Mouse (Mus musculus): ENCODE data around the gene Rergl. TPM values are rescaled to one million over a fixed set of nuclear protein-coding genes. Genes with fewer than 3 reads are reported as not detected.

Rergl gene
- total RNA-seq (2021), result 1 to 10 TPM in 1 of 2 experiments, under 1 TPM in 1; 0.47 to 2.3 TPM
- long read RNA-seq, experiment 1, result 0 reads
- long read RNA-seq, experiment 2, partial matches to known transcripts, result 0 of 2 reads
- long read RNA-seq, experiment 2, other reads (novel, unspliced or antisense), result 0 of 2 reads

DNA sequence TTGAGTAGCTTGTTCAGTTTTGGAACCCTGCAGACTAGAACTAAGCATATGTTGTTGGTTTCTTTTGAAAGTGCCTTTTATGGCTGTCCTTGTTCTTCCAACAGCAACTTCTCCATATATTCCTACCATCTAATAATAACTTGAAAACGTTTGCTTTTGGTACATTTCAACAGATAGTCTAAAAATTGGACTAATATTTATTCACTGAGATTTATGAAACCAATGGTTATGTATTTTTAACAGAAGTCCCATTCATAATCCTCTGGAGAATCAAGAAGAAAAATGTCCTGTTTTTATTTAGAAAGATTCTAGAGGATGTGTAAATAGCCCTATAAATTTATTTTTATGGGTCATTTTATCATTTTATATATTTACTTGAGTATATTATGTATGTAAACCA is at the start of gene Rergl:
TSS of gene Rergl (minus strand) at position 101 of the 400 bp plus-strand sequence.
- no peak for DNase-seq (ENCODE audit: low spot score in 2 of 2)

- no peak for DNase-seq (ENCODE audit: low spot score in 2 of 2)
These were observed 36.7 kb upstream of the Rergl start for GRCm38 (mm10) chr6:139538469-139538868.

DNA sequence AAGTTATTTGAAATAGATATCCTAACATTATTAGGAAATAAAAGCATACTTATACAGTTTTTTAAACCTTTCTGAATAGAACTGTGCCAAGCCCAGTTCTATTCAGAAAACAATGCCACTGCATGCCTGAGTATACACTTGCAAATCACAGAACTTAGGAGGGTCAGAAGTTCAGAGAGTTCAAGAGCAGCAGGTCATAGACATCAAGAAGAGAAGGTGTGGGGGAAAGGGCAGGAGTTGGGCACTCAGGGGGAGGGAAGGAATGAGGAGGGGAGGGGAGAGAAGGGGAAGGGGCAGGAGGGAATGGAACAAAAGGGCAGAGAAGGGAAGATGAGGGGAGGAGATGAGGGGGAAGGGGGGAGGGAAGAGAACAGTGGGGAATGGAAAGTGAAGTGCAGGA is 23.6 kb upstream of the Rergl start:
- no peak for DNase-seq (ENCODE audit: low spot score in 2 of 2)

DNA sequence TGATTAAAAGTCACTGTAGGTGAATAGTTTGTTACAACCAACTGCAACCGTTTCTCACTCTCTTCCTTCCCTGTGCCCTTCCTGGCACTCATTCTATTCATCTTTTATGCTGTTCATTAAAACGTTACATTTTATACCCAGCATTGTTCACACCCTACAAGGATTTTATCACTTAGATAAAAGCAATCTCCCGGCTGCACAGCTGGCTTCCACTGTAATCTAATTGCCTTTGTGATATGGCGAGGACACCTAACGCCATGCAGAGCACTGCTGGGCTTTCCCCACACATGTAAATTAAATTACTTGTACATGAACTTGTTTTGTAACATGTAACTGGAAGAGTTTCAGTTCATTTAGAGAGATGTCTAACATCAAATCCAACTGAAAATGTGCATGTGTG is 22.5 kb upstream of the Rergl start:
- no peak for DNase-seq (ENCODE audit: low spot score in 2 of 2)

DNA sequence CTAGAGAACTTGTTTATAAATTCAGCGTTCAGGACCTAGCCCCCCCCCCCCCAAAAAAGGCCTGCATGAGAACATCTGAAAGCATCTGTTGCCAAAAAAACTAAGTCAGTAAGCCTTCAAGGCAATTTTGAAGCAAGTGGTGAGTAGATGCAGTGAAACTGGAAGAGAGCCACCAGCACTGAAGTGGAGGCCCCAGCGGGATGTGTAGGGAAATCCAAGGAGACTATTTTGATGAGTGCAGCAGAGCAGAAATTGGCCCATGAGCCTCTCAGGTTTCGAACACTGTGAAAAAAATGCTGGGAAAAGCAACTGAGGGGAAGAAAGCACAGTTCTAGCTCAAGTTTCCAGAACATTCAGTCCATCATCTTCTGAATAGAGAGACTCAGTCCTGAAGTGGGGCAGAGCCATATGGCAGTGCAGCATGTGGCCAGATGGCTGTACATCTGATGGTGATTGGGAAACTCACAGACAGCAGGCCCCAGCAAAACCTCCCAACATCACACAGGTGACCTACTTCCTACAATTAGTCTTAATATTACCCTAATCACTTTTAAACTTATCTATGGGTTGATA is 13.2 kb upstream of the Rergl start:
- no peak for DNase-seq (ENCODE audit: low spot score in 2 of 2)

GRCm38 (mm10) chr6:139479730-139480129 is 22.0 kb downstream of the Rergl start:
- DNase-seq (ENCODE audit: low spot score in 2 of 2), result no peak

- DNase-seq (ENCODE audit: low spot score in 2 of 2), result no peak
These were observed 36.8 kb downstream of the Rergl start for GRCm38 (mm10) chr6:139464980-139465379.

- no peak for DNase-seq (ENCODE audit: low spot score in 2 of 2)
These were observed 37.5 kb downstream of the Rergl start for GRCm38 (mm10) chr6:139464292-139464691.

DNA sequence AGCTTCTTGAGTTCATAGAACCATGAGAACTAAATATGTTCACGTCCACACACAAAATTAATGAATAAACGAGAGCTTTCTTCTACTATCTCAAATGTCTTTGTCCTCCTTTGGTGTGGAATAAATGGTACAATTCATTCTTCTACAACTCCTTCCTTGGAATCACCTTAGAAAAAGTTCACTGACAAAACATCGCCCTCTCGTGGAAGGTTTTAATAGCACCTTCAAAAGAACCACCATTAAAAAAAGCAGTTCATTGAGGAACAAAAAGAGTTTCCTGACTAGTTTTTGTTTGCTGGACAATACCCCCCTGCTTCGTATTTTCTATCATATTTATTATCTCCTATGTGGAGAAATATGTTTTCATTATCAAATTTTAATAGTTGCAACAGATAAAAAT is 40.7 kb downstream of the Rergl start:
- no peak for DNase-seq (ENCODE audit: low spot score in 2 of 2)

DNA sequence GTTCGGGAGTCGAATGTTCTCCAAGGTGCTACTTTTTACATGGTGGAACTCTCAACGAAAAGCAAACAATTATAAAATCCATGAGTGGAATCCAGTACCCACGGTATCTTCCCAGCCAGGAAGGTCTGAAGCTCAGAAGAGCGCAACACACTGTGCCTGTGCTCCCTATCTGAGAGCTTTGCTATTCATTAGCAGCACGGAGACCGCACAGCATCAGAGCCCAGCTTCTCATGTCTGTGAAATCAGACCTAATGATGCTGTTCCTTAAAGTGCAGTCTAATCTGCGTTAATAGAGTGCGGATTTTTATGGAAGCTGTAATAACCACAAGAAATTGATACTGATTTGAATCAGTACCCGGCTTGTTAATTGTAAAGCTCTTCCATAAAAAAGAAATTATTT is 41.3 kb downstream of the Rergl start:
- DNase-seq (ENCODE audit: low spot score in 2 of 2), result no peak

DNA sequence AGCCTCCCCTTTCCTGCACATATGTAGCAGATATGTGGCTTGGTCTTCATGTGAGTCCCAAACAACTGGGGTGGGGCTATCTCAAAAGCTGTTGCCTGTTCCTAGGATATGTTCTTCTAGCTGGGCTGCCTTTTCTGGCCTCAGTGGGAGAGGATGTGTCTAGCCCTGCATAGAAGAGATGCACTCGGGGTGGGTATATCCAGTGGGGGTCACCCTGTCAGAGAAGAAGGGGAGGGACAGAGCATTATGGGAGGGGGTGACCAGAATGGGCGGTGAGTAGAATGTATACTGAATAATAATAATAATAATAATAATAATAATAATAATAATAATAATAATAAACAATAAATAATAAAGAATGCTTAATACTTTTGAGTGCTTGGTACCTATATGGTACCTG is 57.8 kb downstream of the Rergl start:
- no peak for DNase-seq (ENCODE audit: low spot score in 2 of 2)

Other genes with a start within 250 kb of the Rergl start
- gene Pik3c2g, start 85.2 kb upstream of the Rergl start, total RNA-seq (2021), result under 1 TPM; 0.12 to 0.23 TPM

Data from gastrocnemius, postnatal 4 days (tissue).